Mouse (Mus musculus) liver, embryonic 18 days (tissue): ENCODE data around the gene Cdc42bpb. TPM values are rescaled to one million over a fixed set of nuclear protein-coding genes. Genes with fewer than 3 reads are reported as not detected.

Source experiments
- polyA plus RNA-seq: library from polyadenylated mRNA; depleted of rRNA; stranded (reverse); fragments of >200 nt; gene quantifications from 2 replicates; pipeline ENCODE4 v1.2.3, GENCODE M21; 2012; rRNA removed

Cdc42bpb gene
- polyA plus RNA-seq: 33.6 and 44.0 TPM in 2 replicates

GRCm38 (mm10) chr12:111377376-111377973 lies at the start of gene Cdc42bpb:
Gene Cdc42bpb (minus strand): TSS chr12:111377718.

GRCm38 (mm10) chr12:111416921-111417779 lies 39.6 kb upstream of the Cdc42bpb start, which contains the start of gene Exoc3l4:
Gene Exoc3l4 (plus strand): TSS chr12:111417017.

GRCm38 (mm10) chr12:111406622-111407021 lies 29.1 kb upstream of the Cdc42bpb start, which contains the start of gene Lbhd2:
Gene Lbhd2 (plus strand): TSS chr12:111406809.

GRCm38 (mm10) chr12:111270629-111271277 lies 106.8 kb downstream of the Cdc42bpb start, which contains the start of gene Amn:
Gene Amn (plus strand): TSS chr12:111271095.

Other genes starting within 250 kb of the Cdc42bpb start
- 2.1 and 2.4 TPM in 2 replicates for gene Traf3, start 211.3 kb downstream of the Cdc42bpb start, polyA plus RNA-seq
- not detected in 2 replicates for gene 4930595D18Rik, start 193.2 kb downstream of the Cdc42bpb start, polyA plus RNA-seq
- gene Amn, start 106.6 kb downstream of the Cdc42bpb start, polyA plus RNA-seq: 0.49 and 0.81 TPM in 2 replicates
- gene Lbhd2, start 29.1 kb upstream of the Cdc42bpb start, polyA plus RNA-seq: 0.10 TPM in 1 of 2 replicates, not detected in the other
- gene Exoc3l4, start 39.3 kb upstream of the Cdc42bpb start, polyA plus RNA-seq: 25.7 and 28.1 TPM in 2 replicates
- 36.6 and 38.5 TPM in 2 replicates for gene Tnfaip2, start 64.8 kb upstream of the Cdc42bpb start, polyA plus RNA-seq
- 0.58 and 0.59 TPM in 2 replicates for gene Gm266, start 108.1 kb upstream of the Cdc42bpb start, polyA plus RNA-seq
- gene Eif5, start 160.3 kb upstream of the Cdc42bpb start, polyA plus RNA-seq: 86.5 and 86.8 TPM in 2 replicates
- 18.8 and 21.0 TPM in 2 replicates for gene Mark3, start 196.8 kb upstream of the Cdc42bpb start, polyA plus RNA-seq